Mouse (Mus musculus): Measurements from ENCODE around the gene Klhl34. TPM values are rescaled to one million over a fixed set of nuclear protein-coding genes. Genes with fewer than 3 reads are reported as not detected.

The Klhl34 gene
- under 1 TPM in 1 of 2 experiments, not detected in 1; 0.15 TPM for total RNA-seq (2021)
- long read RNA-seq = 0 reads

GRCm38 (mm10) chrX:157818207-157818920 lies at the start of gene Klhl34:
Gene Klhl34 (plus strand): TSS chrX:157818435.
- no peak for DNase-seq (ENCODE audit: low spot score in 2 of 2)

- DNase-seq (ENCODE audit: low spot score in 2 of 2) = no peak
Measured at GRCm38 (mm10) chrX:157801669-157802068, 16.6 kb upstream of the Klhl34 start.

GRCm38 (mm10) chrX:157809721-157810120 lies 8.5 kb upstream of the Klhl34 start:
- DNase-seq (ENCODE audit: low spot score in 2 of 2) = no peak

GRCm38 (mm10) chrX:157817571-157818206 lies 546 bp upstream of the Klhl34 start:
- DNase-seq (ENCODE audit: low spot score in 2 of 2) = no peak

- DNase-seq (ENCODE audit: low spot score in 2 of 2) = no peak
Measured at GRCm38 (mm10) chrX:157818921-157819260, 656 bp downstream of the Klhl34 start.

GRCm38 (mm10) chrX:157829983-157830382 lies 11.7 kb downstream of the Klhl34 start:
- DNase-seq (ENCODE audit: low spot score in 2 of 2) = no peak

Other genes with a start within 250 kb of the Klhl34 start
- under 1 TPM in 1 of 2 experiments, not detected in 1; 0.35 TPM for gene Yy2, start 249.4 kb upstream of the Klhl34 start, total RNA-seq (2021)
- gene Mbtps2, start 219.7 kb upstream of the Klhl34 start, total RNA-seq (2021) = 10 to 100 TPM; 29.7 to 32.7 TPM
- gene Smpx, start 119.5 kb upstream of the Klhl34 start, total RNA-seq (2021) = not detected
- gene Cnksr2, start 224.9 kb downstream of the Klhl34 start, total RNA-seq (2021) = 100 to 1,000 TPM; 250 to 300 TPM

Data from layer of hippocampus, adult 18-20 months (tissue).